Mouse (Mus musculus) embryonic fibroblast, embryonic 13.5 days (primary cell): ENCODE data around the gene Lpgat1. TPM values are rescaled to one million over a fixed set of nuclear protein-coding genes. Genes with fewer than 3 reads are reported as not detected.
A peak's percentile ranks its signal among the peaks of the same experiment; 100 is the strongest.

Source experiments
- H3K27ac ChIP-seq: 2 replicates; pipeline ENCODE4 v1.5.1; 2012; ENCODE audit warnings: low read length, control low read depth, inconsistent platforms; ENCODE audit not compliant: insufficient read depth
- H3K4me1 ChIP-seq: 2 replicates; pipeline ENCODE4 v1.6.1; 2011; ENCODE audit warnings: low read length; ENCODE audit not compliant: control insufficient read depth, insufficient read depth
- H3K4me3 ChIP-seq: 2 replicates; pipeline ENCODE4 v1.5.1; 2011; ENCODE audit warnings: mild to moderate bottlenecking, control low read depth, low read length; ENCODE audit not compliant: insufficient read depth
- CTCF ChIP-seq: IDR thresholded peaks from 2 replicates; pipeline ENCODE4 v1.5.1; 2011; ENCODE audit warnings: mild to moderate bottlenecking, control low read depth, low read length, moderate library complexity, borderline replicate concordance; ENCODE audit not compliant: insufficient read depth
- POLR2A ChIP-seq: IDR thresholded peaks from 2 replicates; pipeline ENCODE4 v1.6.1; 2011; ENCODE audit warnings: low read depth, mild to moderate bottlenecking, control low read depth, low read length, moderate library complexity
- polyA plus RNA-seq: library from polyadenylated mRNA; stranded (reverse); fragments of >200 nt; gene quantifications from 2 replicates; pipeline ENCODE4 v1.2.4, GENCODE M21; 2011; ENCODE audit warnings: low read depth; ENCODE audit not compliant: missing spikeins, insufficient read length

Gene Lpgat1
- polyA plus RNA-seq = 60.5 and 66.1 TPM in 2 replicates

DNA sequence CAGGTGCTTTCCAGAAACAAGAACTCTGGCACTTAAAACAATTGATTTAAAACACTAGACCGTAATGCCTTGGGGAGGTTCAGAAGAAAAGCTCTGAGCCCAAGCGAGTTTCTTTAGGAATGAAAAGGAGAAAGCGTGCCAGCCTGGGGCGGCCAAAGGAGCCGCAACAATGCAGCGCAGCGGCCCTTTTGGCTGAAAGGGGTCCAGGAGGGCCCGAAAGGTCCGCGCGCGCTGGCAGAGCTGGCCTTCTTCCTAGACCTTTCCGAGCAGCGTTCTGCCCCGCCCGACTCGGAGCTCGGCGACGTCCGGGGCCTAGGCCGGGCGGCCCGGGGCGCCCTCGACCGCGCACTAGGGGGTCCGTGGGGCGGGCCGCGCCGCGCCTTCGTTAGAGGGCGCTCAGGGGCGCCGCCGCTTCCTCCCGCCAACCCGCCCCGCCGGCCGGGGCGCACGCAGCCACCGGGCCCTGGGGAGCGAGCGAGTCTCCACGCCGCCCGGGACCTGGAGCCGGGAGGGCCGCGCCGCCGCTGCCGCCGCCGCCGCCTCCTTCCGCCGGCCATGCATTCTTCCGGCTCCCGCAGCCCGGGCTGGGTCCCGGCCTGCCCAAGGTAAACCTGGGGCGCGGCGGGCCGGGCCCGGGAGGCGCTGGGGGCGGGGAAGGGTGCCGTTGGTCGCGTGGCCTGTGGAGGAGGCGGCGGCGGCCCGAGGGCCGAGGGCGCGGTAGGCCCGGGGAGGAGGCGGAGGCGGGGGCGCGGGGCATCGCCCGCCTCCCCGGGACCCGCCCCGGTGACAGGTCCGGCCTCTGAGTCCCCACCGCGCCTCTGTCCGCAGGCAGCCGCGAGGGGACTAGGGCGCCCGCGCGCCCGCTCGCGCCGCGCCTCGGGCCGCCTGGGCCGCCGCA, at the start of gene Lpgat1:
Lpgat1 (plus strand) TSS at position 234 of the 898 bp plus-strand sequence.
- TF ChIP-seq CTCF = no peak
- TF ChIP-seq POLR2A = peak; percentile 49
- H3K4me1 ChIP-seq = peaks cover 5% of the 10 kb centered on the region
- H3K27ac ChIP-seq = peak within 1 kb of the TSS; percentile 63
- peak within 1 kb of the TSS; percentile 96 for H3K4me3 ChIP-seq

DNA sequence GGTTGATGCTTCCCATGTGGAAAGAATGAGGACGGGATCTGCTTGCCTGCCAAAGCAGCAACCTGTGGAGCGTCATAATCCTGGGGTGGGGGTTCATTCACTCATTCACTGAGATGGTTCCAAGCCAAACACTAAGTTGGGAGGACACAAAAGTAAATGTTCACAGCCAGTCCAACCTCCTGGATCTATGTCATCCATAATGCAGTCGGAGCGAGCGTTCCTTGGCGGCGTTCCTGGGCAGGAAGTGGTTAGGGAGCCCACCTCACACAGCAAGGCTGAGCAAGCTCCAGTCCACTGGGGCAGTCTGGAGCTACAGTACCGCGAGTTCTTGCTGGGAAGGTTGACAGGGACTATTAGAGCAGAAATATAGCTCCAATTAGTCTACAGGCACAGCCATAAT, 49.6 kb upstream of the Lpgat1 start:
- H3K4me1 ChIP-seq = 0 out of 2 replicates have a peak, but pooled peaks cover 3% of the 10 kb centered on the region
- TF ChIP-seq CTCF = no peak
- TF ChIP-seq POLR2A = no peak
- H3K27ac ChIP-seq = no peak overlapping the region
- H3K4me3 ChIP-seq = no peak overlapping the region

- TF ChIP-seq CTCF (no peak), POLR2A (no peak)
- Histone ChIP-seq H3K4me1 (no peaks in the 10 kb centered on the region), H3K27ac (no peak overlapping the region), H3K4me3 (no peak overlapping the region)
These were observed 43.6 kb upstream of the Lpgat1 start for GRCm38 (mm10) chr1:191674071-191674470.

DNA sequence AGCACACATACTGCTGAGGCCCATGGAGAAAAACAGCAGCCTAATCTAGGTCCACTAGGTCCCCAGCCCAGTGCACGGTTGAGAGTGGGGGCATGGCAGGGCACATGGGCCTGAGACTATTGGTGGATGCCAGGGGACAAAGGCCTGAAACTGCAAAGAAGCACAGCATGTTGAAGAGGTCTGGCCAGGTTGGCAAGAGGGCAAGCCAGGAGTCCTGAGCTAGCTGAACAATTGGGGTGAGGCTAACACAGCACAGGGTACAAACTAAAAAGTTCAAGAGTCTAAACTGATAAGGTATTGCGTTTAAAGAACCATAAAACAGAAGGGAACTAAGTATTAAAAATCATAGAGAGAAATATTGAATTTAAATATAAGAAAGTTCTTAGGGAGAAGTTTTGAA, 36.0 kb upstream of the Lpgat1 start:
- Histone ChIP-seq H3K4me3 (no peak overlapping the region), H3K4me1 (no peaks in the 10 kb centered on the region), H3K27ac (no peak overlapping the region)
- TF ChIP-seq CTCF (no peak), POLR2A (no peak)

DNA sequence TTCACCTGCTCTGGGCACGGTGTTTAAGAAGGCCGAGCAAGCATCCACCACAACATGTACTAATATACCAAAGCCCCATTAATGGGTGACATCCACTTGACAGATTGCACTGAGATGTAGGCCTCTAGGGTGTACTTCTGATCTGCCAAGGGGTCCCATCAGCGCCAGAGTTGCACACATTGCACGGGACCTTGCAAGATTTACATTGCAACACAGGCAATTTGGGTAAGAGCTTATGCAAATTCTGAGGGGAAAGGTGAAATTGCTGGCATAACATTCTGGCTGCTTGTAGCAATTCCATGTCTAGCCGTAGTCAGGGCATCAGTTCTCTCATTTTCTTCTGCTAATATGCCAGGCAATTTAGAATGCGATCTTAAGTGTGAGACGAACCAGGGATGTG, 30.1 kb upstream of the Lpgat1 start:
- TF ChIP-seq CTCF (no peak), POLR2A (no peak)
- no peak overlapping the region for H3K27ac ChIP-seq
- H3K4me3 ChIP-seq = no peak overlapping the region
- no peaks in the 10 kb centered on the region for H3K4me1 ChIP-seq

DNA sequence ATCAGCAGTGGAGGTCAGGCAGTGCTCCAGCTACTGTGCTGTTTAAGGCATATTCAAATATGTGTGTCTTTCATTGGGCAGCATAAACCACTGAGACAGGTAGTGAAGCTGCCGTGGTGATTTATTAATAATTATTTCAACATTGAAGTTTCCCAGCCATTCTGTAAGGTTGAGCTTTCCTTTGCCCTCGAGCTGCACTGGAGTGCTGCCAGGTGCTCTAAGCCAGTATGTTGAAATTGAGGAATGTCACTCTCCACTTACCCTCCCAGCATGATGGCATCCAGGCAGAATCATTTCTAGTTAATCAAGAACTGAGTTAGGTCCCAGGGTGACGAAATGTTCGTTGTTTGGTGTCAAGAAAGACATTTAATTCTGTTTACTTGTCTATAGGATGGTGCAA, 24.4 kb upstream of the Lpgat1 start:
- no peak overlapping the region for H3K4me3 ChIP-seq
- H3K4me1 ChIP-seq = no peaks in the 10 kb centered on the region
- no peak overlapping the region for H3K27ac ChIP-seq
- no peak for TF ChIP-seq POLR2A
- no peak for TF ChIP-seq CTCF

DNA sequence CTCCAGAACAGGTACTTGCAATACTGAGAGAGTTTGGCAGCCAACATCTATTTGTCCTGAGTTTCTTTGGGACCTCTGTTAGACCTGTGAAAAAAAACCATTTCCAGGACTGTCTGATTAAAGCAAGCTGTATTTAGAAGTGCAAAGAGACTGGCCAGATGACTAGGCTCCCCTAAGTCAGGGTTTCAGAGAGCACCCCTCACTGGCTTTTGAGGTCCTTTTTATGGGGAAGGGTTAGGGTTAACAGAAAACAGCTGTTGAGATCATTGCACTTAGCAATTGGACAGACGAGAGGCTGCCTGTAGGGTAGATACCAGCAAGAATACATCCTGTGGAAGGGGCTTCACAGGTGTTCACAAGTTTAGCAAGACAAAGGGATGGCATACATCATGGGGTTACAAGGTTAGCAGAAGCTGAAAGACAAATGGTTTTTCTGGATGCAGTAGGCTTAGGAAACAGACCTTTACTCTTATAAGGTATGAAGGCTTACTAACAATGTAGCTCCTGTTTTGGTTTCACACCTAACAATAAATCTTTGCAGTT, 19.3 kb upstream of the Lpgat1 start:
- Histone ChIP-seq H3K4me1 (no peaks in the 10 kb centered on the region), H3K4me3 (no peak overlapping the region), H3K27ac (no peak overlapping the region)
- TF ChIP-seq POLR2A (no peak), CTCF (no peak)

- H3K27ac ChIP-seq = no peak overlapping the region
- H3K4me1 ChIP-seq = no peaks in the 10 kb centered on the region
- TF ChIP-seq CTCF = no peak
- no peak for TF ChIP-seq POLR2A
- no peak overlapping the region for H3K4me3 ChIP-seq
These were observed 13.1 kb upstream of the Lpgat1 start for GRCm38 (mm10) chr1:191704535-191704934.

DNA sequence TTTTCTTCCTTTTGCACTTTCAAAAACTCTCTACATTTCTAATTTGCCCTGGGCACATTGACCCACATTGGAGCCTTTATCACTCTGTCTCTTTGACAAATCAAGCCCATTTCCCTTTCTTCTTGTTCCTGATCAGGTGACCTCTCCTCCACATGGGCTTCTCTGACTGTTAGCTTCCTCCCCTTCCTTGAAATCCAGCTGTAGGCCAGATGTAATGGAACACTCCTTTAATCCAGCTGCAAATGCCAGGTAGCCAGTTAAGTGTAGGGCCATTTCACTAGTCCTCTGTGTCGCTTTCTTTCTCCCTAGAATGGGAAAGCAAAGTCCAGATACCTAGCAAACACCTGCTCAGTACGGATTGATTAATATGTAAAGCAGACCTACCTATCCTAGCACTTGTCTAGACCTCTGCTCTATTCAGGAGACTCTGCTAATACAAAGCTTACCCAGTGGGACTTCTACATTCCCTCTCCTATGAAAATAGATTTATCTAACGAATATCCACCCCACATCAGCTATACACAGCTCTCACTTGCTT, 11.0 kb upstream of the Lpgat1 start:
- H3K4me3 ChIP-seq = no peak overlapping the region
- H3K4me1 ChIP-seq = no peaks in the 10 kb centered on the region
- no peak overlapping the region for H3K27ac ChIP-seq
- TF ChIP-seq CTCF (no peak), POLR2A (no peak)

DNA sequence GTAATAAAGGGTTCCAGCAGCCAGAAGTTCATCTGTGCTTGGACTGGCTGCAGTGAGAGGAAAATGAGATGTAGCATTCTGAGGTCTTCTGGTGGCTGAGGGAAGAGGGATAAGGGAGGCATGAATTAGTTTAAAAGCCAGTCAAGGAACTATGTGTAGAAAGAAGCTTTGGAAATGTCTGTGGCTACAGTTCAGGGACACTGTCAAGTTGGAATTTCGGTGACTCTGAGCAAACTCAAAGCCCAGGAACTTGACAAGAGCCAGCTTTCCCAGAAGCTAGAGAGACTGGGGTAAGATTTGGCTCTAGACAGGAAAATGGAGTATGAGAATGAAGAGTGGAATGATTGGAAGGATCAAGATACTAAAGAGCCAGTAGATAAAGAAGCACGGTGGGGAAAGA, 7.8 kb upstream of the Lpgat1 start:
- no peak overlapping the region for H3K27ac ChIP-seq
- no peak overlapping the region for H3K4me3 ChIP-seq
- TF ChIP-seq CTCF = no peak
- no peak for TF ChIP-seq POLR2A
- H3K4me1 ChIP-seq = no peaks in the 10 kb centered on the region
